Mouse (Mus musculus) adrenal gland, postnatal 4 days (tissue): Measurements from ENCODE around the gene Hoxa1. TPM values are rescaled to one million over a fixed set of nuclear protein-coding genes. Genes with fewer than 3 reads are reported as not detected.

Experiments used
- DNase-seq, 2 experiments: peaks; one replicate each; pipeline ENCODE4 v3.0.0; 2021 to 2022; ENCODE audit warnings: low spot score in 2 of 2, mixed read lengths in 2 of 2
- total RNA-seq, 2 experiments: library from RNA; stranded (reverse); gene quantifications; 2 replicates each; pipeline ENCODE4 v1.2.3; 2021

Hoxa1 gene
- total RNA-seq, 2 experiments from 2014 or later, result 1.2 to 1.4 TPM

- no peak for DNase-seq
Observed at GRCm38 (mm10) chr6:52160511-52161335, 2.6 kb upstream of the Hoxa1 start.

DNA sequence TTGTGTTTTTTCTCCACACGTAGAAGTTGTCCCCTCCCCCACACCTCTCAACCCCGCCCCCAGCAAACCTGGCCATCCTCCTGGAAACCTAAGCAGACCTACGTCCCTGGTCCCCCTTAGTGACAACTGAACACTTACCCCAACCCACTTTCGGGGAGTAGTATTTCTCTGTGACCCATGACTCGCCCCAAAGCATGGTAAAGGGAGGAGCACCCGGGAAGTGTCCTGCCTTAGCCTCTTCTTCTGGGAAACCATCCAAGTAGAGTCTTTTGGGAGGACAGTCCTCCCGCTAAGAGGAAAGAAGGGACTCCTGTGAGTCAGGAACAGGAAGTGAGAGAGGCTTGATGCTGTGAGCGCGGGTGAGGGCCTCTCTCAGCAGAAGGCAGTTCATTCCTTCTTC, 1.9 kb upstream of the Hoxa1 start:
- DNase-seq, result no peak

GRCm38 (mm10) chr6:52159164-52159761, 1.1 kb upstream of the Hoxa1 start:
- DNase-seq, result no peak

GRCm38 (mm10) chr6:52157466-52158275, 446 bp downstream of the Hoxa1 start:
- no peak for DNase-seq

DNA sequence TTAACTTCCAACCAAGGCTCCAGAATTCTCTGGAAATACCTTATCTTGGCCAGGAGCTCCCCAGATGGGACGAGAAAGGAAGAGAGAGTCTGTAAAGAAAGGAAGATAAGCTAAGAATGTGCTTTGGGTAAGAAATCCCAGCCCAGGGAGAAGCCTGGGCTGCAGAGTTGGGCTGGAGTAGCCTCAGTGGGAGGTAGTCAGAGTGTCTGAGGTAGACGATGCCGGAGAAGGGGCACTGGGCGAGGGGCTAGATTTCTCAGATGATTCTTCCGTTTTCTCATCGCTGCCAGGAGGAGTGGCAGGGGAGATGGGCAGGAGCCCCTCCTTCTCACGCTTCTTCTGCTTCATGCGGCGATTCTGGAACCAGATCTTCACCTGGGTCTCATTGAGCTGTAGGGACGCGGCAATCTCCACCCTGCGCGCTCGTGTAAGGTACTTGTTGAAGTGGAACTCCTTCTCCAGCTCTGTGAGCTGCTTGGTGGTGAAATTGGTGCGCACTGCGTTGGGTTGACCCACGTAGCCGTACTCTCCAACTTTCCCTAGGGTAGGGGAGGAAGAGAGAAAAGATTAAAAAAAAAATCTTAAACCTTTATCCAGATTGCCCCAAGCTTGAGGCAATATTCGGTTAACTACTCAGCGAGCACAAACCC, 1.4 kb downstream of the Hoxa1 start:
- no peak for DNase-seq

GRCm38 (mm10) chr6:52155471-52155870, 2.6 kb downstream of the Hoxa1 start:
- no peak for DNase-seq

- no peak for DNase-seq
Observed at GRCm38 (mm10) chr6:52154044-52154443, 4.1 kb downstream of the Hoxa1 start.

- no peak for DNase-seq
Observed at GRCm38 (mm10) chr6:52153270-52153669, 4.8 kb downstream of the Hoxa1 start.

DNA sequence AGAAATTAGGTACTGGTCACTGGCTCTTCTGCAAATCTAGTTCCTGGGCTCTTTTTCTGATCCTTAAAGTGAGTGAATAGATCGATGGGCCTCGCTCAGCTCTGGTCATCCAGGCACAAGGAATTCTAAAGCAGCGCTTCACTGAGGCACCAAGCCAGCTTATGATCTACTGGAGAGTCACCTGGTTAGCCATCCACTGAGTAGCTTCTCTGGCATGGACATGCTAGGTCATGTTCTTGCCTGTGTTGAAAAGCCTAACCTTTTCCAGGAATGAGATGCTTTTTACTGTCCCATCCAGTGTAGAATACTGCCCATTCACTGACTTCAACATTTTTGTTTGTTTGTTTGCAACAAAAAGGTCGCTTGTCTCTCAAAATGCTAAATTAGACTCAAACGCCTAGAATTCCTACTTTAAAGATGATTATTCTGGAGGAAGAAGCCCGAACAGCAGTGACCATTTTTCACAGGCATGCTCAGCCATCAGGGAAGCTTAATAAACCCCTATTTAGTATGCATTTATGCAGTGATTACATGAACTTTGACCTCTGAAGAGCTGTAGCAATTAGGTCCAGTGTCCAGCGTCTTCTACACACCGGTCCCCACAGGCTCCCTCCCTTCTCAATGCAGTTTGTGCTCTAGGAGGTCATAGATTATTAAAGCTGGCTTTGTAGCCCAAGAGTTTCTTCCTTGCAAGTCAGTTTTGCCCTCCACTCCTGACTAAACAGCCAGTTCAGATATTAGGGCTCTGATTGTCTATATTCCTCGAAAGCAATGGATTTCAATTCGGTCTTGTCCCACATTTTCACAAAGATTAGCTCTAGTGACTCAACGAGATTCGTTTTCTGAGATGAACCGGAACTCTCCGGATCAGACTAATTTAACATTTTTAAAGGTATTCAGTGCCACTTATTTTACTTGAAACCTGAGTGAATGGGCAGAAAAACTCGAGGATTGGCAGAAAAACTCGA, 5.6 kb downstream of the Hoxa1 start:
- no peak for DNase-seq

GRCm38 (mm10) chr6:52151571-52151970, 6.5 kb downstream of the Hoxa1 start:
- no peak for DNase-seq

- no peak for DNase-seq
Observed at GRCm38 (mm10) chr6:52150401-52150966, 7.6 kb downstream of the Hoxa1 start.

DNA sequence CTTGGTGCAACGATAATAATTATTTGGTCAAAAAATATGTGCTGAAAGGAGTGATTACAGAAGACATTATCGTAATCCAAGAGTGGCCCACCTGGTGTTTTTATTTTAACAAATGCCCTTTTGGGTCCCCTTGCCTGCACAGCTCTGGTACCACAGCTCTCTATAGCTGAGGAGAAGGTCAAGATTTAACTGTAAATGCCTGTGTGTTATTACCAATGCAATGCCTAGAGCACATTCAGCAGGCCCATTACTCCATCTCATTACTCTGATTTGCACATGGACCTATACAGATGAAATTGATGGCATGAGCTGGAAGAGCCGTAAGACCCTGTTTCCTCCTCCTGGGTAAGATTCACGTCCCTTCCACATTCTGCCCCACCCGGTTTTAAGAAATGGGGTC, 19.0 kb downstream of the Hoxa1 start:
- no peak for DNase-seq

DNA sequence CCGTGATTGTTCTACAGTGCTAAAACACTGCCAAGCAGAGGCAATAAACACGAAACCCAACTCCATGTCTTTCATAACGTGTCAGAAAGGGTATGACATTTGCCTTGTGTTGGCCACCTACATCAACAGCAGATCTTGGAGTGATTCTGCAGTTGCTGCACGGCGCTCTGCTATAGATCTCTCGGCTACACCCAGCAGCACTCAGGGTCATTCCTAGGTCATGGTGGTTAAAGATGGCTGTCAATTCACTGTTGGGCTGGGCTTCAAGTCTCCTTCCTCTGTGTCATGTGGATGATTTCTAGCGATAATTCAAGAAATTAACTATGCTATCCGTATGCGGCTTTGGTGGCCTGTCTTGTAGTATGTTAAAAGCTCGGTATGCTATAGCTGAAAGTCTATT, 19.5 kb downstream of the Hoxa1 start:
- DNase-seq, result no peak

DNA sequence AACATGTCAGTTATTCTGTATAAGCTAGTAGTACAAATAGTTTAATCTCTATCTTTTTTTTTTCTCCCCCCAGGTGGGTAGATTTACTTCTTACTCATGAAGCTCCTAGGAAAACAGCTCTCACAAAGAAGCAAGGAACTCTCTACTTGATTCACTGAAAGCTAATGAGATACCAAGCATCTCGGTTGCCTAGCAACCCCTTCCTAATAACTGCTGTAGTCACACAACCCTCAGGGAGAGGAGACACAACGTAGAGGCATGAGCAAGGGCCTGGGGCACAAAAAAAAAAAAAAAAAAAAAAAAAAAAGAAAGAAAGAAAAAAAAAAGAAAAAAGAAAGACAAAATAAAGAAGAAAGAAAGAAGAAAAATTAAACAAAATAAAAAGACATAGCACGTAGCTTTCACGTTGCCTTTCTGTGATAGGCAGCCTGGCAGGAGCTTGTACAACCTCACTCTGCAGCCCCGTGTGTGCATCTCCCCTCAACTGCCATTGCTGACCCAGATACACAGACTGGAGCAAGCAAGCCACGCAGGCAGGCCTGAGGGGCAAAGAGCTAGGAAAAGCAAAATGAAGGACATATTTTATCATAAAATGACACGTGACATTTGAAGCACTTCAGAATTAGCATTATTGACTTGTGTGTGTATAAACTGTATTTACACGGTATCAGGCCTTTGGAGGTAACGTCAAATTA, 20.1 kb downstream of the Hoxa1 start:
- DNase-seq, result no peak

DNA sequence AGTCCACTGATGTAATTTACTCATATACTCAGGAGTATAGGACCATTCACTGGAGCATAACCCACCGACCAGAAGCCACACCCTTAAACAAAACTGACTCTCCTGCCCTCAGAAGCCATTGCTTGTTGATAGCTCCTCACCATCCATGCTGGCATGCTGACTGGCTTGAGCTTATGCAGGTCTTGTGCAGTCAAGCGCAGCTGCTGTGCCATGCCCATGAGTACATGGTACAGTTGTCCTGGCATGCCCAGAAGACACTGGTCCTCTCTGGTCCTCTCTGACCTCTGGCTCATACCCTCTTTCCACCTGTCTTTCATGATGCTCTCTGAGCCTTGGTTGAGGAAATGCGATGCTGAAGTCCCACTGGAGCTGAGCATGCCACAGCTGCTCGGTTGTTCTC, 34.4 kb downstream of the Hoxa1 start:
- no peak for DNase-seq

DNA sequence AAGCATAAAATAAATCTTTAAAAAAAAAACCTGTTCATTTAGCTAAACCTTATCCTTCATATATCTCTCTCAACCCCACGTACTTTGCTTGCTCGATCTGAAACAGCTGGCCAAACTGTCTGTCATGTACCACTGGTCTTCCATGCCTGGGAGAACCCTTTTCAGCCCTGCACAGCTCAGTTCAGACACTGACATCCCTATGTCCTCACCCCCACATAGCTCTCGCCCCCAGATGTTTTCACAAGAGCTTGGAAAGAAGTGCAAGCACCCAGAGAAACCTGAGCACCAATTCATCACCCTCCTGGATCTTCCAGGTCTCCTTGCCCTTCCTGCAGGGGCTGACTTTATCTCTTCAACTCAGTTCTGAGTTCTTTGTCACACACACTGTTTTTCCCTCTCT, 36.9 kb downstream of the Hoxa1 start:
- DNase-seq, result no peak

DNA sequence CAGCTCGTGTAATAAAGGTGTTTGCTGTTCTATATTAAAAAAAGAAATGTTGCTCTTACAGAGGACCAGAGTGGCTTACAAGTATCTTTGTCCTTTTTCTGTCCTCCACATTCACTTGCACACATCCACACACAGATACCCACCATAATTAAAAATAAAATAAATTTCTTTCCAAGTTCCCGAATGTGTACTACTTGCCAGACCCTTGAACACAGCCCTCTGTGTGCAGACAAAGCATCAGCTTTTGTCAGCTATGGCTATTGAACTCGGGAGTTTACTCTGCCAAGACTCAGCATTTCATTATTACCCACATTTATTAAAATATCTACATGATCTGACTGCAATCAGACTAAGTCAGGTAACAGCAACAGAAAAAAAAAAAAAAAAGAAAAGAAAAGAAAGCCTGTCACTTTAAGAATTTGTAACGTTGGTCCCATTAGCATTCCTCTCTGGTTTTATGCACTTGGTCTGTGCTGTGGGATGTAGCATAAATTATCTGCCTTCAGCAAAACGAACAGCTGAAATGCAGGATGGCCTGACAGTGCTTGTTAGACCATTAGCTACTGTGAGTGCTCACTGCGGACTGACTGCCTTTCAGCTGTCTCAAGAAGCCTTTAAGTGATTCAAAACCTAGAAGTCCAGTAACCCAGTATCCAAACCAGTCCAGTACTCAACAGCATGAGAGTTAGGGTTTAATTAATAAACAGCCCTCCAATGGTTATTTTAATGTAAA, 39.0 kb downstream of the Hoxa1 start:
- no peak for DNase-seq

DNA sequence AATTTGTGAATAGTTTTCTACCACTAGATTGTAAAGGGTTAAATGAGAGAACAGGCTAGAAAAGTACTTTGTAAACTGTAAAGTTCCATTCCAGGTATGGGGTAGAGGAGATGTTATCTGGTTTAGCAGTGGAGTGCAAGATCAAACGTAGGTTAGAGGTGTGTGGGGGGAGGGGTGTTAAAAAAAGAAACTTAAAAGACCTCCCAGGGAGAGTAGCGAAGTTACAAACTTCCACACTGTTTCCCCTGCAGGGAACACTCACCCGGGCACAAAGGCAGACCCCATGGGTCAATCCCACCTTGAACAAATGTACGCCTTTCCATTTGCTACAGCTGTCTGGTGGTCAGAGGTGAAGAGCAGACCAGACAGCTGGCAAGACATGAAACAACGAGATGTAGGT, 42.2 kb downstream of the Hoxa1 start:
- no peak for DNase-seq

DNA sequence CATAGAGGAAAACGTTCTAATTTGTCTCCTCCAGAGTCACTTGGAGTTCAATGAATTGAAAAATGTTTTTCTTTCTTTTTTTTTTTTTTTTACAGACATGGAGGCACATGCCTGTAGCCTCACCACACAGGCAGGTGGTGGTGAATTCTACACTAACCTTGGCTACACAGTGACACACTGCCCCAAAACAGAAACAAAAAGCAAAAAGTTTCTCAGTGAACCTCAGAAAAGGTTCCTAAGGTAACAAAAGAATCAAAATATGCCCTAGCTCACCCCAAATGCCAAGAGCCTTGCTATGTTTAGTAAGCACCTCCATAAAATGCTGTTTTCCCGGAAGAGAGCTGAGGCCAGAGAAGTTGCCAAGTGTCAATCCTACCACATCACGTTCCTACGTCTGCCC, 46.3 kb downstream of the Hoxa1 start:
- no peak for DNase-seq
